Mouse (Mus musculus): ENCODE data around the gene Cmtm7.

DNA sequence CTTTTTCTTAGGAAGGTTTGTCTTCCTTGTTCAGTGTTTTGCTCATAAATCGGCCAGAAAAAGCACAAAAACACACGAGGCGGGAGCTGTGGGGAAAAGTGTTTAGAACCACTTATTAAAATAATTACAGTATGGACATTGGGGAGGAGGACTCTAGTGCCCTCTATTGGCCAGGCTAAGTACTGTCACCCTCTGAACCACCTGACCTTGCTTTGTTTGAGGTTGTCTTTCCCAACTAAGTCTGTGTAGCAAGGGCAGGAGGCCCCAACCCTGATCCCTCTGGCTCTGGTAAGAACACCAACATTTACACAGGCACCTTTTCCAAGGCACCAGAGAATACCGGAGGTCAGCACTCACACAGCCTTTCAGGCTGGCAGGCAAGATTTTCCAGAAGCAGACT is 33.7 kb upstream of the Cmtm7 start:
- peak; percentile 67 for TF ChIP-seq CTCF (IDR thresholded peaks at IDR 0.05; ENCODE audit: low read depth)
- TF ChIP-seq EP300 (IDR thresholded peaks at IDR 0.05; ENCODE audit: low read depth), result no peak

All from heart, postnatal 0 days (tissue).